Mouse (Mus musculus): ENCODE results near the gene Lgals4. TPM values are rescaled to one million over a fixed set of nuclear protein-coding genes. Genes with fewer than 3 reads are reported as not detected.

Lgals4 gene
- total and polyA plus RNA-seq, 2 experiments = 11.0 to 16.4 TPM

- Histone ChIP-seq H3K4me3 (ENCODE audit: insufficient read depth, low read depth, low read length) (no peak overlapping the region), H3K27ac (replicated peaks; ENCODE audit: insufficient read depth, low read depth, low read length) (no peak overlapping the region), H3K79me2 (ENCODE audit: control insufficient read depth, insufficient read depth, low read length) (peaks cover 11% of the 10 kb centered on the region; the same call in 1 of the 2 replicates), H3K27me3 (ENCODE audit: control insufficient read depth, insufficient read depth, low read length) (no peaks in the 10 kb centered on the region), H3K36me3 (ENCODE audit: control insufficient read depth, insufficient read depth, low read length) (peaks cover 92% of the 10 kb centered on the region), H3K4me1 (ENCODE audit: control insufficient read depth, insufficient read depth, low read length) (peaks cover 34% of the 10 kb centered on the region), H3K9ac (ENCODE audit: low read depth, low read length) (no peak overlapping the region)
- DNase-seq (ENCODE audit: extremely low read depth, low read depth, low spot score) = no peak
- 87% methylated on average over 6 of the region's 6 CpGs for WGBS
- TF ChIP-seq CTCF (IDR thresholded peaks at IDR 0.05; ENCODE audit: low read depth, low read length) (no peak), POLR2A (IDR thresholded peaks at IDR 0.05; ENCODE audit: extremely low read depth, insufficient read depth, low read length) (no peak)
Observed at GRCm38 (mm10) chr7:28817524-28817923, 16.1 kb upstream of the Lgals4 start.

- Histone ChIP-seq H3K9ac (ENCODE audit: low read depth, low read length) (no peak overlapping the region), H3K27ac (replicated peaks; ENCODE audit: insufficient read depth, low read depth, low read length) (no peak overlapping the region), H3K36me3 (ENCODE audit: control insufficient read depth, insufficient read depth, low read length) (peaks cover 90% of the 10 kb centered on the region), H3K27me3 (ENCODE audit: control insufficient read depth, insufficient read depth, low read length) (no peaks in the 10 kb centered on the region), H3K4me3 (ENCODE audit: insufficient read depth, low read depth, low read length) (no peak overlapping the region), H3K79me2 (ENCODE audit: control insufficient read depth, insufficient read depth, low read length) (peaks cover 9% of the 10 kb centered on the region; the same call in 1 of the 2 replicates), H3K4me1 (ENCODE audit: control insufficient read depth, insufficient read depth, low read length) (peaks cover 36% of the 10 kb centered on the region)
- no peak for DNase-seq (ENCODE audit: extremely low read depth, low read depth, low spot score)
- TF ChIP-seq CTCF (IDR thresholded peaks at IDR 0.05; ENCODE audit: low read depth, low read length) (no peak), POLR2A (IDR thresholded peaks at IDR 0.05; ENCODE audit: extremely low read depth, insufficient read depth, low read length) (no peak)
- WGBS = 83% methylated on average over 4 of the region's 4 CpGs
Observed at GRCm38 (mm10) chr7:28817957-28818356, 15.7 kb upstream of the Lgals4 start.

- Histone ChIP-seq H3K27me3 (ENCODE audit: control insufficient read depth, insufficient read depth, low read length) (no peaks in the 10 kb centered on the region), H3K4me1 (ENCODE audit: control insufficient read depth, insufficient read depth, low read length) (peaks cover 39% of the 10 kb centered on the region), H3K9ac (ENCODE audit: low read depth, low read length) (no peak overlapping the region), H3K79me2 (ENCODE audit: control insufficient read depth, insufficient read depth, low read length) (peaks cover 9% of the 10 kb centered on the region; the same call in 1 of the 2 replicates), H3K36me3 (ENCODE audit: control insufficient read depth, insufficient read depth, low read length) (peaks cover 85% of the 10 kb centered on the region), H3K27ac (replicated peaks; ENCODE audit: insufficient read depth, low read depth, low read length) (no peak overlapping the region), H3K4me3 (ENCODE audit: insufficient read depth, low read depth, low read length) (no peak overlapping the region)
- no peak for DNase-seq (ENCODE audit: extremely low read depth, low read depth, low spot score)
- 84% methylated on average over 18 of the region's 18 CpGs for WGBS
- TF ChIP-seq CTCF (IDR thresholded peaks at IDR 0.05; ENCODE audit: low read depth, low read length) (no peak), POLR2A (IDR thresholded peaks at IDR 0.05; ENCODE audit: extremely low read depth, insufficient read depth, low read length) (no peak)
Observed at GRCm38 (mm10) chr7:28818436-28818835, 15.2 kb upstream of the Lgals4 start.

- 56% methylated on average over 4 of the region's 4 CpGs for WGBS
- no peak overlapping the region for H3K27ac ChIP-seq (replicated peaks; ENCODE audit: insufficient read depth, low read depth, low read length)
- no peak overlapping the region for H3K4me3 ChIP-seq (ENCODE audit: insufficient read depth, low read depth, low read length)
- DNase-seq (ENCODE audit: extremely low read depth, low read depth, low spot score) = no peak
- H3K79me2 ChIP-seq (ENCODE audit: control insufficient read depth, insufficient read depth, low read length) = peaks cover 9% of the 10 kb centered on the region; the same call in 1 of the 2 replicates
- TF ChIP-seq POLR2A (IDR thresholded peaks at IDR 0.05; ENCODE audit: extremely low read depth, insufficient read depth, low read length) = no peak
- TF ChIP-seq CTCF (IDR thresholded peaks at IDR 0.05; ENCODE audit: low read depth, low read length) = no peak
- H3K36me3 ChIP-seq (ENCODE audit: control insufficient read depth, insufficient read depth, low read length) = peaks cover 80% of the 10 kb centered on the region
- H3K4me1 ChIP-seq (ENCODE audit: control insufficient read depth, insufficient read depth, low read length) = peaks cover 41% of the 10 kb centered on the region
- no peaks in the 10 kb centered on the region for H3K27me3 ChIP-seq (ENCODE audit: control insufficient read depth, insufficient read depth, low read length)
- no peak overlapping the region for H3K9ac ChIP-seq (ENCODE audit: low read depth, low read length)
Observed at GRCm38 (mm10) chr7:28818861-28819452, 14.7 kb upstream of the Lgals4 start.

GRCm38 (mm10) chr7:28819571-28819970 lies 14.1 kb upstream of the Lgals4 start:
- Histone ChIP-seq H3K27ac (replicated peaks; ENCODE audit: insufficient read depth, low read depth, low read length) (no peak overlapping the region), H3K9ac (ENCODE audit: low read depth, low read length) (no peak overlapping the region), H3K27me3 (ENCODE audit: control insufficient read depth, insufficient read depth, low read length) (no peaks in the 10 kb centered on the region), H3K79me2 (ENCODE audit: control insufficient read depth, insufficient read depth, low read length) (peaks cover 9% of the 10 kb centered on the region; the same call in 1 of the 2 replicates), H3K36me3 (ENCODE audit: control insufficient read depth, insufficient read depth, low read length) (peaks cover 74% of the 10 kb centered on the region), H3K4me1 (ENCODE audit: control insufficient read depth, insufficient read depth, low read length) (peaks cover 48% of the 10 kb centered on the region), H3K4me3 (ENCODE audit: insufficient read depth, low read depth, low read length) (no peak overlapping the region)
- TF ChIP-seq POLR2A (IDR thresholded peaks at IDR 0.05; ENCODE audit: extremely low read depth, insufficient read depth, low read length) = no peak
- TF ChIP-seq CTCF (IDR thresholded peaks at IDR 0.05; ENCODE audit: low read depth, low read length) = no peak
- no peak for DNase-seq (ENCODE audit: extremely low read depth, low read depth, low spot score)
- 75% methylated on average over 4 of the region's 4 CpGs for WGBS

Data from liver, adult 2 months (tissue).